Mouse (Mus musculus): Measurements from ENCODE around the gene Cdip1. TPM values are rescaled to one million over a fixed set of nuclear protein-coding genes. Genes with fewer than 3 reads are reported as not detected.

Cdip1 gene
- total and polyA plus RNA-seq, 2 experiments from 2014 or later = 135 to 147 TPM

GRCm38 (mm10) chr16:4702646-4703045, 87.4 kb downstream of the Cdip1 start:
- Histone ChIP-seq H3K36me3 (ENCODE audit: insufficient read depth, low read length) (peaks cover 78% of the 10 kb centered on the region), H3K4me3 (ENCODE audit: low read length) (no peak overlapping the region), H3K9ac (replicated peaks; ENCODE audit: low read length) (no peak overlapping the region), H3K4me2 (ENCODE audit: low read depth, low read length) (no peak overlapping the region), H3K27me3 (ENCODE audit: insufficient read depth, low read length) (no peaks in the 10 kb centered on the region), H3K27ac (no peak overlapping the region), H3K4me1 (ENCODE audit: insufficient read depth, low read length) (no peaks in the 10 kb centered on the region), H3K9me3 (ENCODE audit: low read length) (no peaks in the 10 kb centered on the region)
- DNase-seq (ENCODE audit: low spot score) = no peak
- WGBS = 67% methylated on average over 1 of the region's 1 CpGs
- no peak for TF ChIP-seq CTCF (IDR thresholded peaks at IDR 0.05; ENCODE audit: low read depth)
- no peak for ATAC-seq

- Histone ChIP-seq H3K4me1 (ENCODE audit: insufficient read depth, low read length) (no peaks in the 10 kb centered on the region), H3K9ac (replicated peaks; ENCODE audit: low read length) (no peak overlapping the region), H3K36me3 (ENCODE audit: insufficient read depth, low read length) (peaks cover 76% of the 10 kb centered on the region), H3K27me3 (ENCODE audit: insufficient read depth, low read length) (no peaks in the 10 kb centered on the region), H3K4me3 (ENCODE audit: low read length) (no peak overlapping the region), H3K27ac (no peak overlapping the region), H3K4me2 (ENCODE audit: low read depth, low read length) (no peak overlapping the region), H3K9me3 (ENCODE audit: low read length) (no peaks in the 10 kb centered on the region)
- no peak for ATAC-seq
- TF ChIP-seq CTCF (IDR thresholded peaks at IDR 0.05; ENCODE audit: low read depth) = no peak
- no peak for DNase-seq (ENCODE audit: low spot score)
- WGBS = 93% methylated on average over 3 of the region's 3 CpGs
Observed at GRCm38 (mm10) chr16:4701211-4701610, 88.9 kb downstream of the Cdip1 start.

Other genes with a start within 250 kb of the Cdip1 start
- gene Srl, start 248.5 kb downstream of the Cdip1 start, total RNA-seq (2014; rRNA removed) = 28.3 and 50.6 TPM in 2 replicates
- 8.7 and 10.6 TPM in 2 replicates for gene Srl, start 248.5 kb downstream of the Cdip1 start, polyA plus RNA-seq (2015; fragmentation: Nextera tagmentation; extraction: Ambion mirVana)
- 7.8 and 9.3 TPM in 2 replicates for gene Tfap4, start 230.4 kb downstream of the Cdip1 start, total RNA-seq (2014; rRNA removed)
- 7.0 and 7.6 TPM in 2 replicates for gene Tfap4, start 230.4 kb downstream of the Cdip1 start, polyA plus RNA-seq (2015; fragmentation: Nextera tagmentation; extraction: Ambion mirVana)
- gene Glis2, start 195.6 kb downstream of the Cdip1 start, total RNA-seq (2014; rRNA removed) = 25.8 and 28.2 TPM in 2 replicates
- 12.0 and 12.5 TPM in 2 replicates for gene Glis2, start 195.6 kb downstream of the Cdip1 start, polyA plus RNA-seq (2015; fragmentation: Nextera tagmentation; extraction: Ambion mirVana)
- 25.4 and 88.3 TPM in 2 replicates for gene Pam16, start 165.3 kb downstream of the Cdip1 start, total RNA-seq (2014; rRNA removed)
- gene Pam16, start 165.3 kb downstream of the Cdip1 start, polyA plus RNA-seq (2015; fragmentation: Nextera tagmentation; extraction: Ambion mirVana) = 135 and 140 TPM in 2 replicates
- gene Vasn, start 150.4 kb downstream of the Cdip1 start, total RNA-seq (2014; rRNA removed) = 18.4 and 18.8 TPM in 2 replicates
- 6.1 and 7.3 TPM in 2 replicates for gene Vasn, start 150.4 kb downstream of the Cdip1 start, polyA plus RNA-seq (2015; fragmentation: Nextera tagmentation; extraction: Ambion mirVana)
- gene Dnaja3, start 150.3 kb downstream of the Cdip1 start, total RNA-seq (2014; rRNA removed) = 49.6 and 50.6 TPM in 2 replicates
- 52.9 and 54.3 TPM in 2 replicates for gene Dnaja3, start 150.3 kb downstream of the Cdip1 start, polyA plus RNA-seq (2015; fragmentation: Nextera tagmentation; extraction: Ambion mirVana)
- 41.4 and 43.3 TPM in 2 replicates for gene Coro7, start 110.5 kb downstream of the Cdip1 start, total RNA-seq (2014; rRNA removed)
- 29.1 and 30.2 TPM in 2 replicates for gene Coro7, start 110.5 kb downstream of the Cdip1 start, polyA plus RNA-seq (2015; fragmentation: Nextera tagmentation; extraction: Ambion mirVana)
- gene Nmral1, start 70.9 kb downstream of the Cdip1 start, total RNA-seq (2014; rRNA removed) = 30.7 and 31.8 TPM in 2 replicates
- 33.1 and 35.4 TPM in 2 replicates for gene Nmral1, start 70.9 kb downstream of the Cdip1 start, polyA plus RNA-seq (2015; fragmentation: Nextera tagmentation; extraction: Ambion mirVana)
- gene Hmox2, start 63.9 kb downstream of the Cdip1 start, total RNA-seq (2014; rRNA removed) = 36.0 and 41.2 TPM in 2 replicates
- 93.4 and 101 TPM in 2 replicates for gene Hmox2, start 63.9 kb downstream of the Cdip1 start, polyA plus RNA-seq (2015; fragmentation: Nextera tagmentation; extraction: Ambion mirVana)
- gene 4930562C15Rik, start 45.1 kb upstream of the Cdip1 start, total RNA-seq (2014; rRNA removed) = 0.47 TPM in 1 of 2 replicates, not detected in the other
- gene 4930562C15Rik, start 45.1 kb upstream of the Cdip1 start, polyA plus RNA-seq (2015; fragmentation: Nextera tagmentation; extraction: Ambion mirVana) = 0.29 and 0.31 TPM in 2 replicates
- 37.6 and 38.8 TPM in 2 replicates for gene Ubald1, start 90.0 kb upstream of the Cdip1 start, total RNA-seq (2014; rRNA removed)
- gene Ubald1, start 90.0 kb upstream of the Cdip1 start, polyA plus RNA-seq (2015; fragmentation: Nextera tagmentation; extraction: Ambion mirVana) = 66.3 and 66.6 TPM in 2 replicates
- 217 and 235 TPM in 2 replicates for gene Mgrn1, start 96.0 kb upstream of the Cdip1 start, total RNA-seq (2014; rRNA removed)
- 123 and 126 TPM in 2 replicates for gene Mgrn1, start 96.0 kb upstream of the Cdip1 start, polyA plus RNA-seq (2015; fragmentation: Nextera tagmentation; extraction: Ambion mirVana)
- 29.8 and 43.0 TPM in 2 replicates for gene Nudt16l1, start 148.5 kb upstream of the Cdip1 start, total RNA-seq (2014; rRNA removed)
- 119 and 121 TPM in 2 replicates for gene Nudt16l1, start 148.5 kb upstream of the Cdip1 start, polyA plus RNA-seq (2015; fragmentation: Nextera tagmentation; extraction: Ambion mirVana)
- gene Anks3, start 173.9 kb upstream of the Cdip1 start, total RNA-seq (2014; rRNA removed) = 35.0 and 47.7 TPM in 2 replicates
- gene Anks3, start 173.9 kb upstream of the Cdip1 start, polyA plus RNA-seq (2015; fragmentation: Nextera tagmentation; extraction: Ambion mirVana) = 38.0 and 44.1 TPM in 2 replicates
- not detected in 2 replicates for gene Sept12, start 207.6 kb upstream of the Cdip1 start, total RNA-seq (2014; rRNA removed)
- not detected in 2 replicates for gene Sept12, start 207.6 kb upstream of the Cdip1 start, polyA plus RNA-seq (2015; fragmentation: Nextera tagmentation; extraction: Ambion mirVana)
- gene Smim22, start 217.0 kb upstream of the Cdip1 start, total RNA-seq (2014; rRNA removed) = not detected in 2 replicates
- 6.5 and 6.6 TPM in 2 replicates for gene Smim22, start 217.0 kb upstream of the Cdip1 start, polyA plus RNA-seq (2015; fragmentation: Nextera tagmentation; extraction: Ambion mirVana)
- 105 and 126 TPM in 2 replicates for gene Rogdi, start 223.3 kb upstream of the Cdip1 start, total RNA-seq (2014; rRNA removed)
- 142 and 148 TPM in 2 replicates for gene Rogdi, start 223.3 kb upstream of the Cdip1 start, polyA plus RNA-seq (2015; fragmentation: Nextera tagmentation; extraction: Ambion mirVana)

Measured in hindbrain, postnatal 0 days (tissue).